Mouse (Mus musculus) thymus, postnatal 25 days (tissue): ENCODE measurements around the gene Vmn1r201.

ENCODE experiments used
- DNase-seq: peaks from one replicate; pipeline ENCODE4 v3.0.0; 2022

Vmn1r201 gene

DNA sequence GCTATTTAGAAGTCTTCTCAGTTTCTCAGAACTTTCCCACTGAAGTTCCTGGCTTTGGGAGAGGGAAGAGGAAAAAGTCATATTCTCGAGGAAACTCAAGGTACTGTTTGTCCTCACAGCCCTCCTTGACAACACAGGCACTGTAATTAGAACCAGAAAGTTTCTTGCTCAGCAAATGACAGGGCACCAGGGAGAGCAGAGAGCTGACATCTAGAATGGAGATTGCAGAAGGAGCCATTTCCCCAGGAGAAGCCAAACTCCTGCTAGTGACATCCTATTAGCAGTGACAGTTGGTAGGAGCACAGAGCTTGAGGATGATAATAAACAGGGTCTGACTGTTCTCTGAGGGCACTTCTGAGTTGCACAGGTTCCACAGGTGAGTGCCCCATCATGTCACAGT, at the start of gene Vmn1r201:
Gene Vmn1r201, plus strand, starts transcription at position 301 of the 400 bp plus-strand sequence.
- no peak for DNase-seq

DNA sequence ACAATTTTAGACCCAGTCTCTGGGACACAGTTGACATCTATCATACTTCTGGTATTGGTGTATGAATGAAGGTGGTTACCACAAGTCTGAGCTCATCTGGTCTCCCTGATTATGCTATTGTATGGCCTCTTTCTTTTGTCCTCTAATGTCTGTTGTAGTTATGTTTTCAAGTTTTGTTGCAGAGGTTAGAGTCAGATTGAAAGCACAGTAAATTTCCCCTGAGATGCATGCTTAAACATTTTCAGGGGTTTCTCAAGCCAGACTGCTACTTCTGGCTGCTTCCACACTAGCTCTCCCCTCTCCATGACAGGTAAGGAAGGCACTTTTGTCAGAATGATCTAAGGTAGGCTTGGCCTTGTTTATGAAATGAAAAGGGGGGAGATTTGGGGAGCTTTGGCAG, 16.6 kb upstream of the Vmn1r201 start:
- DNase-seq, result no peak

DNA sequence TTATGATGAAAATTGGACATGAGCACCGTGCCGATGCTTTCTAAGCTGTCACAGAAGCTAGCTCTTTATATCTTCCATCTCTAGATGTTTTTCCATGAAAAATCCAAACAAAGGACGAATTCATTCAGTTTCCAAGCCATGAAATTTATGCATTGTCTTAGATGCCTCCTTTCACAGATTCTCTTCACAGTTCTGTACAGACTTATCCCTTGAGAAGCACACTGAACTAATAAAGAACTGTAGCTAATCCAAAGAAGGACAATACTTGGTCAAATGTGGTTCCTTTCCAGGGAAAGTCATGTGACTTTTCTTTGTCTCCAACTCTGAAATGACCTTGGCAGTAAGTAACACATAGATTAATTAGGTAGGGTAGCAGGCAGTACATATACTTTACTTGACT, 30.7 kb downstream of the Vmn1r201 start:
- no peak for DNase-seq

DNA sequence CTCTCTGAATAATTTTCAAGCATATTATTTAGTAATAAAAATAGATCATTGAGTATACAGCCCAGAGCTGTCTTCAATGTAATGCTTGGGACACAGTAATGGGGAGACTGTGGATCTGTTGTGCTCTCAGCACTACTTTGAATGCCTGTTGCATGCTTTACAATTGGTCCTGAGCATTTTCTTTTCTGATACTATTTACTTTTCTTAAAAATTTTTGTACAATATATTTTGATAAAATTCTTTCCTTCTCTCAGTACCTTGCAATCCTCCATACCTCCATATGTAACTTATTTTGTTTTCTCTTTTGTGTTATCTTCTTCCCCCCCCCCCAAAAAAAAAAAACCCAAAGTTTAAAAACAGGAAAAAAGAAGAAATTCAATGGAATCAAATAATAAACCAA, 33.6 kb downstream of the Vmn1r201 start, which contains the start of gene Vmn1r202:
Gene Vmn1r202, minus strand, starts transcription at position 101 of the 400 bp plus-strand sequence.
- no peak for DNase-seq

DNA sequence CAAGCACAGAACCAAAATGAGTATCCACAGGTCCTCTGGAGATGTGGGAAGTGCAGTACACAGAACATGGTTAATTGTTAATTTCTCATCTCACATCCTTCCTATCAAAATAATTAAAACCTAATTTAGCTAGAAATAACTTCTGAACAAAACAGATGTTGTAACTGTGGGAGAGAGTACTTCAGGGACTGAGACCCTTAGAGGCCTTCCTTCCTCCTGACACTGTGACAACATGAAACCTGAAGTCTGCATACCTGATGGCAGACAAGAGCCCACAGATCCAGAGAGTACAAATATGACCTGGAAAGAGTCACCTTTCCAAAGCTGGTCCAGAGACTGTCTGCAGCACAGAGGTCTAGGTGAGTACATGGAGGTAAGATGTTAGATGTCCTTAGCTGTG, 46.1 kb downstream of the Vmn1r201 start, which contains the start of gene Vmn1r203:
Gene Vmn1r203, plus strand, starts transcription at position 301 of the 400 bp plus-strand sequence.
- no peak for DNase-seq
